Mouse (Mus musculus) stomach, embryonic 15.5 days (tissue): ENCODE results near the gene Cfap44. TPM values are rescaled to one million over a fixed set of nuclear protein-coding genes. Genes with fewer than 3 reads are reported as not detected.

ENCODE experiments used
- ATAC-seq: fragments of 200-750 bp; cut with Nextera tagmentation; 2 replicates; pipeline ENCODE4 v1.8.0; 2017; ENCODE audit warnings: low read depth, moderate number of reproducible peaks, moderate TSS enrichment; ENCODE audit not compliant: insufficient read depth, low FRiP score
- H3K27ac ChIP-seq: fragments of 300-500 bp; sonication (generic); 2 replicates; pipeline ENCODE4 v1.5.1; 2015; ENCODE audit warnings: mild to moderate bottlenecking, inconsistent platforms
- H3K27me3 ChIP-seq: fragments of 300-500 bp; sonication (generic); replicated peaks from 2 replicates; pipeline ENCODE4 v1.6.1; 2015; ENCODE audit warnings: inconsistent platforms
- H3K36me3 ChIP-seq: fragments of 300-500 bp; sonication (generic); 2 replicates; pipeline ENCODE4 v1.6.1; 2015; ENCODE audit warnings: inconsistent platforms
- H3K4me1 ChIP-seq: fragments of 300-500 bp; sonication (generic); 2 replicates; pipeline ENCODE4 v1.6.1; 2015; ENCODE audit warnings: inconsistent platforms
- H3K4me2 ChIP-seq: fragments of 300-500 bp; sonication (generic); 2 replicates; pipeline ENCODE4 v1.6.1; 2015; ENCODE audit warnings: mild to moderate bottlenecking, inconsistent platforms
- H3K4me3 ChIP-seq: fragments of 300-500 bp; sonication (generic); replicated peaks from 2 replicates; pipeline ENCODE4 v1.5.1; 2015; ENCODE audit warnings: inconsistent platforms
- H3K9ac ChIP-seq: fragments of 300-500 bp; sonication (generic); 2 replicates; pipeline ENCODE4 v1.6.1; 2015; ENCODE audit warnings: inconsistent platforms
- H3K9me3 ChIP-seq: fragments of 300-500 bp; sonication (generic); 2 replicates; pipeline ENCODE4 v1.6.1; 2016; ENCODE audit warnings: inconsistent platforms
- WGBS: fragments of 180-500 bp; shearing (Covaris S2); methylation state at CpG from one replicate; pipeline ENCODE4 v1.1.7; 2015; 5-methylcytosine and 5-hydroxymethylcytosine counted together
- polyA plus RNA-seq: library from polyadenylated mRNA; unstranded; fragments of >200 nt; fragmentation: Nextera tagmentation; extraction: Ambion mirVana; gene quantifications from 2 replicates; pipeline ENCODE4 v1.2.1, GENCODE M21; 2015

Cfap44 gene
- 0.17 TPM in 2 replicates for polyA plus RNA-seq

DNA sequence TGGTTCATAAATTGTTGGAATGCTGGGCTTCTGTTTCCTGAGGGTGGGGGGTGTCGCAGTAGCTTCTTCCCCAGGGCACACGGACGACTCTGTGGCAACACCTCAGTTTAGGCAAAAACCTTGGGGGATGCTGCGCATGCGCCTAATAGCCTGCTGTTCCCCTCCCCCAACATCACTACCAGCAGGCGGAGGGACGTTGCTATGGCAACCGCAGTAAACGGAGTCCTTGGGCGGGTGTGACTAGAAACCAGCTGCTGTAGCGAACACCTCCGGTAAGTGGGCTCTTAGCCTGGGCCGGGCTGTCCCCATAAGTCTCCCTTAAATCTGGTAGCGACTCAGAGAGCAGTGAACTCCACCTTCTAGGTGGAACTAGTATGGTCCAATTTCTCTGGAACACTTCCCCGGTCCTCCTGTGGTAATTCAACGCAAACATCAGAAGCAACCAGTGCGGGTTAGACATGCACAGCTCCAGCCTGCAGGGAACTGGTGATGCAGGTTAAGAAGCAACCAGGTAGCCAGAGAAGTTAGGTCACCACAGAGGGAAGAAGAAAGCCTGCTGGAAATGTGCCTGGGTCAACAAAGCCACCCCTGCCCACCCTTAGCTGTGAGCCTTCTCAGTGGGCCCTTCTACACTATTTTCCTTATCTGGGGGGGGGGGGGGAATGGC is at the start of gene Cfap44:
Cfap44 (plus strand) TSS at position 220 of the 667 bp plus-strand sequence.
- no peak within 1 kb of the TSS for H3K9ac ChIP-seq

DNA sequence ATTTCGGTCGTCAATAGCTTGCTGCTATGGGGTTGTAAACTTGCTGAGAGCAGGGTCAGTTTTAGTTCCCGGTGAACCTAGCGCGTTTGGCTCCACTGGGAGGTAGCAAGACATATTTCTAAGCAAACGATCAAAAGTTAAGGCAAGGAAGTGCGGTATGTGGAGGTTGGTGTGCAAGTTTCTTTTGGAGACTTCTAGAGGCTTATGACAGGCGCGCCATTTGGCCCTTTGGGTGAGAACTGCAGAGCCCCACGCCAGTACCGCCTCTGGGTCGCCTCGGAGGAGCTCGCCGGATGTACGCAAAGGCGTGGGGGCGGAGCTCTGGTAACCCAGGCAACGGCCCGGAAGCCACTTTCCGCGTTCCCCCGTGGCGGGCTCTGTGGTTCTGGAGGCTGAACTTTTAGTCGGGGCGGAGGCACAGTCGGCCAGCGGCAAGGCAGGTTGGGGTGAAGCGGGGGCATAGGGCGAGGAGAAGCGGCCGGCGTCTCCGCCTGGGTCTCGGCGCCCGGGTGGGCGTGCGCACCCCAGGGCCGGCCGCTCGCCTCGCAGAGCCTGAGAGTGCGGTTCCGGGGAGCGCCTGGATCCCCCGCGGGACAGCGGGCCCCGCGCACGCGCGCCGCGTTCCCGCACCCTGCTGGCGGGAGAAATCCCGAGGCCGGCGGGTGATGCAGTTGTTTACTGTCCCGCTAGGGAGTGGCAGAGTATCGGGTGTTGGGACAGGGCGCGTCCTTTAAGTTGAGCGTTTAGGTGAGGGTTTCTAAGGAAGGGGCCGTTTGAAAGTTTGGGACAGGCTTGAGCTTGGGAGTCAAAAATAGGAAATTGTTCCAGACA is 47.3 kb upstream of the Cfap44 start, which contains the start of gene Spice1:
Spice1 (plus strand) TSS at position 51 of the 831 bp plus-strand sequence.
- H3K4me1 ChIP-seq: no peaks in the 10 kb centered on the region

More for the DNA sequence above, at the start of gene Cfap44:
- Histone ChIP-seq H3K27me3 (no peaks in the 10 kb centered on the region), H3K4me2 (peak within 1 kb of the TSS; percentile 58), H3K9me3 (no peaks in the 10 kb centered on the region), H3K4me1 (peaks cover 7% of the 10 kb centered on the region; the same call in 1 of the 2 replicates), H3K27ac (no peak within 1 kb of the TSS), H3K36me3 (no peaks in the 10 kb centered on the region; the same call in 1 of the 2 replicates), H3K4me3 (peak within 1 kb of the TSS; percentile 31)
- 1% methylated on average over 17 of the region's 17 CpGs for WGBS
- peak; percentile 78 for ATAC-seq

DNA sequence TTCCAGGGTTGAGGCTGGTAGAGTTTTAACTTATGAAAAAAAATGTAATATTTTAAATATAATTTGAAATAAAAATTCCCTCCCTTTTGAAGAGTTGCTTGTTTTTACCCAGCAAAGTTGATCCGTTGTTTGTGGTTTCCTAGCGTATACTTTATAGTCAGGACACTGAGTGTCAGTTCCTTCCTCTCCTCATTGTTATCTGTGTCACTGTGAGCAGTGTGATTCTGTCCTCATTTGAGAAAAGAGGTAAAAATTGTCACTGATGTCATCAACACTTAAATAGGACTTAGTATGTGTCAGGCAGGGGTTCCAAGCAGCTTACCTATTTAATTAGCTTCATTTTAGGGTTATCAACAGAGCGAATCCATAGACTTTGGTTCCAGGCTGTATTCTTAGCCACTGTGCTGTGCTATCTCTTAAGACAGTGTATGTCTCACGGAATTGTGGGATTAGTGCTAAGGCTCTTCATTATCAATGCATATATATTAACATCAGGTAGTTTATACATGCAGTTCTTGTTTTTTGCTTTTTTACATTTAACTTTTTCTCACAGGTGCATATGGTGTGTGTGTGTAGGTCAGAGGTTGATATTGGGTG is 44.7 kb upstream of the Cfap44 start:
- no peaks in the 10 kb centered on the region for H3K27me3 ChIP-seq
- WGBS: 75% methylated on average over 4 of the region's 4 CpGs
- H3K36me3 ChIP-seq: no peaks in the 10 kb centered on the region
- no peaks in the 10 kb centered on the region for H3K4me1 ChIP-seq
- H3K4me2 ChIP-seq: no peak overlapping the region
- no peak overlapping the region for H3K4me3 ChIP-seq
- no peak overlapping the region for H3K9ac ChIP-seq
- no peak overlapping the region for H3K27ac ChIP-seq
- ATAC-seq: no peak
- H3K9me3 ChIP-seq: no peaks in the 10 kb centered on the region

More for the DNA sequence above, 47.3 kb upstream of the Cfap44 start, which contains the start of gene Spice1:
- under 1% methylated on average over 61 of the region's 67 CpGs for WGBS
- Histone ChIP-seq H3K9me3 (no peaks in the 10 kb centered on the region), H3K36me3 (no peaks in the 10 kb centered on the region), H3K9ac (peak within 1 kb of the TSS; percentile 36), H3K27ac (peak within 1 kb of the TSS; percentile 94), H3K4me2 (peak within 1 kb of the TSS; percentile 59), H3K27me3 (no peaks in the 10 kb centered on the region), H3K4me3 (peak within 1 kb of the TSS; percentile 73)
- ATAC-seq: peak; percentile 98

DNA sequence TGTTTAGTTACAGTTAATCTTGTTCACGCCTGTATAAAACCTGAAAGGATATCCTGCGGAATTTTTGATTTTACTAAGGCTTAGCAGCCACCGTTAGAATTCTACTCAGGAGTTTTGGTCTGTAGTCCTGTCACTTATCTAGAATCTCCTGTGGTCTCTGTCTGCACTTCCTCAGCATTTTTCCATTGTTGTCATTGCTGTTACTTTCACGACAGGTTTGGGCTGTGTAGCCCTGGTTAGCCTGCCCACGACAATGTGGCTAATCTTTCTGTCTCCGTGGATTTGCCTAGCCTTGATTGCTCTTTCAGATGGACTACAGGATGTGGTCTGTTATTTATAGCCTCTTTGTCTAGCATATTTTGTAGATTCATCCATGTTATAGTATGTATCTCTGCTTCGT is 38.3 kb upstream of the Cfap44 start:
- Histone ChIP-seq H3K27me3 (no peaks in the 10 kb centered on the region), H3K9ac (no peak overlapping the region), H3K4me3 (no peak overlapping the region), H3K4me2 (no peak overlapping the region), H3K4me1 (no peaks in the 10 kb centered on the region), H3K27ac (no peak overlapping the region), H3K36me3 (peaks cover 5% of the 10 kb centered on the region; the same call in 1 of the 2 replicates), H3K9me3 (no peaks in the 10 kb centered on the region)
- ATAC-seq: no peak
- WGBS: 60% methylated on average over 7 of the region's 7 CpGs

DNA sequence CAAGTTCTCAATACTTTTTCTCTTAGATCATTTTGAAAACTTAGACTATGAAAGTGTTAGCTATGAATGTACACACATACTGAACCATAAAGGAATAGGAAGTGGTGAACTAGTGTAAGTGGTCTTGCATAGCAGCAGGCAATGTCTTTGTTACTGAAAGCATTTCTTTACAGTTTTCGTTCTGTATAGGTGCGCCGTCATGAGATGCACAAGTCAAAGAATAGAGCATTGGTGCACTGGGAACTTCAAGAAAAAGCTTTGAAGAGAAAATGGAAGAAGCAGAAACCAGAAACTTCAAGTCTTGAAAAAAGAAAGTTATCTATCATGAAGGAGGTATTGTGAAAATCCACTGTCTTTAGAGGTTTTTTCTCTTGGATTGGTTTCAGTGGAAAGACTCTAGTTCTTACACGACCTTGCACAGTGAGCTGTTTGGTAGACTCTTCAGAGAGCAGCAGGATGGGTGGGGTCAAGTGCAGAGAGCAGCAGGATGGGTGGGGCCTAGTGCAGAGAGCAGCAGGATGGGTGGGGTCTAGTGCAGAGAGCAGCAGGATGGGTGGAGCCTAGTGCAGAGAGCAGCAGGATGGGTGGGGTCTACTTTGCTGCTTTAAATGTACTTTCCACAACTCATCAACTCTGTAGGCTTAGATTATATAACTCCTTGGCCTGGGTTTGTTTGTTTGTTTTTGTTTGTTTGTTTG is 36.9 kb upstream of the Cfap44 start:
- ATAC-seq: peak; percentile 89
- Histone ChIP-seq H3K9me3 (no peaks in the 10 kb centered on the region), H3K9ac (no peak overlapping the region), H3K4me3 (no peak overlapping the region), H3K4me2 (no peak overlapping the region), H3K4me1 (no peaks in the 10 kb centered on the region), H3K27me3 (no peaks in the 10 kb centered on the region), H3K36me3 (peaks cover 7% of the 10 kb centered on the region; the same call in 1 of the 2 replicates), H3K27ac (no peak overlapping the region)
- 69% methylated on average over 4 of the region's 4 CpGs for WGBS

DNA sequence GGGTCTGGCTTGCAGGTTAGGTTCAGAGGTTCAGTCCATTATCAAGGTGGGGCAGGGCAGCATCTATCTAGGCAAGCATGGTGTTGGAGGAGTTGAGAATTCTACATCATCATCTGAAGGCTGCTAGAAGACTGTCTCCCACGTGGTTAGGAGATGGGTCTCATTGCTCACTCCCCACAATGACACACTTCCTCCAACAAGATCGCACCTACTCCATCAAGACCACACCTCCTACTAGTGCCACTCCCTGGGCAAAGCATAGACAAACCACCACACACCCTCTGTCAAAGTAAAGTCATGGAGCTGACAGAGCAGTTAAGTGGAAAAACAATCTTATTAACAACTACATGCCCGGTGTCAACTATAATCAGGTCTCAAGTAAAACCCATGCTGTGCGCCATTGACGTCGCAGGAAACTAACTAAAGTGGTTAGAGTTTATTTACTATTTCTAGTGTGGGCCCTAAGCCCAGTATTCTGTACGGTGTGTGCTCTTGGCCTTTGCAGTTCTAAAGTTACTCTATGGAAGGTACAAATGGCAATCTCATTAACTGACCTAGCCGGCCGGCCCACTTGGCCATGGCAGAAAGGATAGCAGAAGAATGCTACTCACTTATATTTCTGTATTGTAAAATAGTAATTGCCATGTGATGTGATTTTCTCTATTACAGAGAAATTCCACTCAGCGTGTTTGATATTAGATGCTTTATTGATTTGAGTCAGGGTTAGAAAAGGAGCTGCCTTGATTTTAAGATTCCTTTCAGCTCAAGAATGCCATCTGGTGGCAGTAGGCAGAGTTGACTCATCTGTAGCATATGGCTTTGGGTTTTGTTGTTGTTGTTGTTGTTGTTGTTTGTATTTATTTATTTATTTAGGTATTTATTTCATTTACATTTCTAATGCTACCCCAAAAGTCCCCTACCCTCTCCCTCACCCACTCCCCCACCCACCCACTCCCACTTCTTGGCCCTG is 32.4 kb upstream of the Cfap44 start:
- no peaks in the 10 kb centered on the region for H3K4me1 ChIP-seq
- peaks cover 14% of the 10 kb centered on the region; the same call in 1 of the 2 replicates for H3K36me3 ChIP-seq
- no peak overlapping the region for H3K4me3 ChIP-seq
- no peaks in the 10 kb centered on the region for H3K9me3 ChIP-seq
- no peak overlapping the region for H3K4me2 ChIP-seq
- H3K27me3 ChIP-seq: no peaks in the 10 kb centered on the region
- no peak overlapping the region for H3K27ac ChIP-seq
- 84% methylated on average over 10 of the region's 10 CpGs for WGBS
- no peak for ATAC-seq
- no peak overlapping the region for H3K9ac ChIP-seq

DNA sequence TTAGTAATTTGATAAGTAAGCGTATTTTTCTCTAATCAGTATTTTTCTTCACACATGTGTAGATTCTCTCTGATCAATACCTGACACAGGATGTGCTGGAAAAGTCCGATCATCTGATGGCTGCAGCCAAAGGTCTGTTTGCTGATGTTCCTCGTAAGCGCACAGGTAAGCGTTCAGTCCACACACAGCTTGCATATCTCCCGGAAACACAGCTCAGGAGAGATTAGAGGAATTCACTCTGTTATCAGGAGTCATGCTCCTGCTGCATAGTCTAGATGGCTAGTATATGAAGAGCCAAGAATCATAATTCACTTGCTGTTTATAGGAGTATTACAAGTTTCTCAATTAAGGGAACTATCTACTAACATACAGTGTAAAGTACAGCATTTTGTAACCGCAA is 29.1 kb upstream of the Cfap44 start:
- H3K4me3 ChIP-seq: no peak overlapping the region
- peaks cover 16% of the 10 kb centered on the region; the same call in 1 of the 2 replicates for H3K36me3 ChIP-seq
- no peaks in the 10 kb centered on the region for H3K9me3 ChIP-seq
- H3K4me2 ChIP-seq: no peak overlapping the region
- H3K9ac ChIP-seq: no peak overlapping the region
- H3K4me1 ChIP-seq: no peaks in the 10 kb centered on the region
- ATAC-seq: no peak
- 83% methylated on average over 7 of the region's 7 CpGs for WGBS
- no peaks in the 10 kb centered on the region for H3K27me3 ChIP-seq
- H3K27ac ChIP-seq: no peak overlapping the region

DNA sequence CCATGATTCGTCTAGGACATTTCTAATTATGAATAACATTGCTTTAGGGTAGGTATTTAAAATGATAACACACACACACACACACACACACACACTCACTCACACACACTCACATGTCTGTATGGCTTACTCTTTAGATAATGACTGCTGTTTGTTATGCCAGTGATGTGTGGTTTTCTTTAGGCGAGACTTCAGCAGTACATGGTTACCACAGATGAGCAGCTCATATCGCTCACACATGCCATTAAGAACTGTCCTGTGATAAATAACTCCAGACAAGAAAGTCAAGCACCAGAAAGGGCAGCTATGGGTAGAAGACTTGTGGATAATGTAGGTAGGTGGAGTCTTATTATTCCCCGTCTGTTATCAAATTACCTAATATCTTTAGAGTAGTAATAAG is 19.1 kb upstream of the Cfap44 start:
- H3K9me3 ChIP-seq: no peaks in the 10 kb centered on the region
- no peak overlapping the region for H3K4me3 ChIP-seq
- H3K36me3 ChIP-seq: peaks cover 24% of the 10 kb centered on the region
- no peak overlapping the region for H3K4me2 ChIP-seq
- H3K9ac ChIP-seq: no peak overlapping the region
- no peaks in the 10 kb centered on the region for H3K4me1 ChIP-seq
- no peak overlapping the region for H3K27ac ChIP-seq
- 83% methylated on average over 4 of the region's 4 CpGs for WGBS
- no peak for ATAC-seq
- no peaks in the 10 kb centered on the region for H3K27me3 ChIP-seq

DNA sequence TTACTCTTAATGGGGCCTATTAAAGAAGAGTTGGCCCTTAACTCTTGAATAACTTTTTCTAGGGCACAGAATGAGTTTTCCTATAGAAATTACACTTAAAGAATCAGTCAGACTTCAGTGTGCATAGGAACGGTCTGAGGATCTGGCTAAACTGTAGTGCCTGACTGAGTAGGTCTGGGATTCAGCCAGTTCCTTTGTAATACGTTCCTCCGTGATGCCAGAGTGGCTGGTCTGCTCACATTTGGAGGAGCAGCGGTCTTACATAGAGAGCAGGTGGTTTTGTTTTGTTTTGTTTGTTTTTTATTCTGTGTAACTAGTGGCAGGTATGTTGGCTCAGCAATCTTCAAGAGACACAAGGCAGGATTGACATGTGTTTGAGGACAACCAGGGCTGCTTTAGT is 14.6 kb upstream of the Cfap44 start:
- peaks cover 12% of the 10 kb centered on the region; the same call in 1 of the 2 replicates for H3K36me3 ChIP-seq
- 69% methylated on average over 4 of the region's 4 CpGs for WGBS
- no peak overlapping the region for H3K4me3 ChIP-seq
- H3K9ac ChIP-seq: no peak overlapping the region
- no peaks in the 10 kb centered on the region for H3K9me3 ChIP-seq
- no peak overlapping the region for H3K27ac ChIP-seq
- no peak overlapping the region for H3K4me2 ChIP-seq
- peaks cover 3% of the 10 kb centered on the region; the same call in 1 of the 2 replicates for H3K4me1 ChIP-seq
- H3K27me3 ChIP-seq: no peaks in the 10 kb centered on the region
- no peak for ATAC-seq

DNA sequence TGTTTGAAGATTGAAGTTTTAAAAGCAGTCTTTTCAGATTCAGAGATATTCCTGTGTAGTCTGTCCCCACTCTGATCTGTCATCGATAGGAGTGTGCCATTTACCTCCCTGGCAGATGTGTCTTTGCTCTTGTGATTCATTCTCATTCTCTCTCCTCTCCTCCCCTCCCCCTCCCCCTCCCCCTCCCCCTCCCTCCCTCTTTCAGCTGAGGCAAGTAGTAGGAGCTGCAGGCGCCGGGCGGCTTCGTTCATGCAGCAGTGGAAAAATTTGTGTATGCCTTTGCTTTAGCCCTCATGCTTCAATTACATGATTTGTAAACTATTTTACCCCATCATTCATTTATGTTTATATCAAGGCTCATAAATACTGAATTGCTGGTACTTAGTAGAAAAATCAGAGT is 13.0 kb upstream of the Cfap44 start:
- ATAC-seq: no peak
- H3K4me3 ChIP-seq: no peak overlapping the region
- peaks cover 12% of the 10 kb centered on the region; the same call in 1 of the 2 replicates for H3K36me3 ChIP-seq
- no peak overlapping the region for H3K9ac ChIP-seq
- H3K27me3 ChIP-seq: no peaks in the 10 kb centered on the region
- H3K9me3 ChIP-seq: no peaks in the 10 kb centered on the region
- H3K4me2 ChIP-seq: no peak overlapping the region
- 6% methylated on average over 5 of the region's 5 CpGs for WGBS
- peaks cover 3% of the 10 kb centered on the region; the same call in 1 of the 2 replicates for H3K4me1 ChIP-seq
- H3K27ac ChIP-seq: no peak overlapping the region
